Mouse (Mus musculus) limb, embryonic 11.5 days (tissue): ENCODE results near the gene Rtcb. TPM values are rescaled to one million over a fixed set of nuclear protein-coding genes. Genes with fewer than 3 reads are reported as not detected.

Experiments used
- ATAC-seq: fragments of 200-750 bp; cut with Nextera tagmentation; 2 replicates; pipeline ENCODE4 v1.8.0; 2017; ENCODE audit warnings: low read depth; ENCODE audit not compliant: insufficient number of reproducible peaks, low FRiP score, low TSS enrichment
- DNase-seq: peaks from one replicate; pipeline ENCODE4 v3.0.0-alpha.2; 2015; ENCODE audit warnings: low spot score
- H3K27ac ChIP-seq: fragments of 300-500 bp; sonication (generic); replicated peaks from 2 replicates; pipeline ENCODE4 v1.5.1; 2014; ENCODE audit warnings: low read depth, mild to moderate bottlenecking, low read length
- H3K27me3 ChIP-seq: fragments of 300-500 bp; sonication (generic); 2 replicates; pipeline ENCODE4 v1.6.1; 2014; ENCODE audit warnings: mild to moderate bottlenecking, low read length, mixed read lengths; ENCODE audit not compliant: control insufficient read depth, insufficient read depth
- H3K36me3 ChIP-seq: fragments of 300-500 bp; sonication (generic); 2 replicates; pipeline ENCODE4 v1.6.1; 2014; ENCODE audit warnings: mild to moderate bottlenecking, low read length, moderate library complexity, mixed read lengths; ENCODE audit not compliant: control insufficient read depth, insufficient read depth
- H3K4me1 ChIP-seq: fragments of 300-500 bp; sonication (generic); 2 replicates; pipeline ENCODE4 v1.6.1; 2014; ENCODE audit warnings: low read length, mixed read lengths; ENCODE audit not compliant: control insufficient read depth, insufficient read depth
- H3K4me2 ChIP-seq: fragments of 300-500 bp; sonication (generic); 2 replicates; pipeline ENCODE4 v1.6.1; 2014; ENCODE audit warnings: low read depth, mild to moderate bottlenecking, moderate library complexity; ENCODE audit not compliant: severe bottlenecking
- H3K4me3 ChIP-seq: fragments of 300-500 bp; sonication (generic); 2 replicates; pipeline ENCODE4 v1.5.1; 2014; ENCODE audit warnings: low read depth, low read length
- H3K9ac ChIP-seq: fragments of 300-500 bp; sonication (generic); 2 replicates; pipeline ENCODE4 v1.6.1; 2014; ENCODE audit warnings: mild to moderate bottlenecking, low read length
- H3K9me3 ChIP-seq: fragments of 300-500 bp; sonication (generic); 2 replicates; pipeline ENCODE4 v1.6.1; 2016; ENCODE audit warnings: low read length; ENCODE audit not compliant: control insufficient read depth
- WGBS: fragments of 180-500 bp; shearing (Covaris S2); extraction: QIAGEN DNeasy Blood & Tissue Kit; methylation state at CpG from one replicate; pipeline ENCODE4 v1.1.7; 2014; 5-methylcytosine and 5-hydroxymethylcytosine counted together
- polyA plus RNA-seq: library from polyadenylated mRNA; unstranded; fragments of >200 nt; fragmentation: Nextera tagmentation; extraction: Ambion mirVana; gene quantifications from 2 replicates; pipeline ENCODE4 v1.2.1, GENCODE M21; 2014

Rtcb gene
- polyA plus RNA-seq, 1 experiment from 2014 or later, result 215 TPM

- Histone ChIP-seq H3K4me2 (no peak overlapping the region), H3K4me3 (no peak overlapping the region), H3K9ac (no peak overlapping the region), H3K9me3 (no peaks in the 10 kb centered on the region), H3K27me3 (no peaks in the 10 kb centered on the region), H3K4me1 (no peaks in the 10 kb centered on the region), H3K36me3 (no peaks in the 10 kb centered on the region), H3K27ac (no peak overlapping the region)
- DNase-seq, result no peak
- 90% methylated on average over 9 of the region's 9 CpGs for WGBS
- ATAC-seq, result no peak
Observed at GRCm38 (mm10) chr10:85971826-85972225, 14.2 kb upstream of the Rtcb start.

GRCm38 (mm10) chr10:85969894-85970620, 12.4 kb upstream of the Rtcb start:
- H3K4me1 ChIP-seq, result no peaks in the 10 kb centered on the region
- WGBS, result 35% methylated on average over 8 of the region's 8 CpGs
- no peaks in the 10 kb centered on the region for H3K36me3 ChIP-seq
- ATAC-seq, result no peak
- H3K9ac ChIP-seq, result no peak overlapping the region
- H3K9me3 ChIP-seq, result no peaks in the 10 kb centered on the region
- no peaks in the 10 kb centered on the region for H3K27me3 ChIP-seq
- H3K4me3 ChIP-seq, result no peak overlapping the region
- no peak for DNase-seq
- no peak overlapping the region for H3K27ac ChIP-seq
- H3K4me2 ChIP-seq, result no peak overlapping the region

- H3K4me1 ChIP-seq, result no peaks in the 10 kb centered on the region
- 47% methylated on average over 2 of the region's 2 CpGs for WGBS
- no peak overlapping the region for H3K27ac ChIP-seq
- no peaks in the 10 kb centered on the region for H3K36me3 ChIP-seq
- H3K4me3 ChIP-seq, result no peak overlapping the region
- ATAC-seq, result no peak
- no peak overlapping the region for H3K9ac ChIP-seq
- no peak overlapping the region for H3K4me2 ChIP-seq
- no peaks in the 10 kb centered on the region for H3K27me3 ChIP-seq
- no peaks in the 10 kb centered on the region for H3K9me3 ChIP-seq
- DNase-seq, result no peak
Observed at GRCm38 (mm10) chr10:85968731-85969130, 11.1 kb upstream of the Rtcb start.

- Histone ChIP-seq H3K9me3 (no peaks in the 10 kb centered on the region), H3K36me3 (no peaks in the 10 kb centered on the region), H3K4me3 (no peak overlapping the region), H3K27me3 (no peaks in the 10 kb centered on the region), H3K27ac (no peak overlapping the region), H3K4me2 (no peak overlapping the region), H3K4me1 (no peaks in the 10 kb centered on the region), H3K9ac (no peak overlapping the region)
- WGBS, result 14% methylated on average over 7 of the region's 7 CpGs
- peak; percentile 93 for DNase-seq
- no peak; the same call in 1 of the 2 replicates for ATAC-seq
Observed at GRCm38 (mm10) chr10:85968157-85968634, 10.6 kb upstream of the Rtcb start.

GRCm38 (mm10) chr10:85967411-85968156, 10.0 kb upstream of the Rtcb start:
- no peak for ATAC-seq
- 68% methylated on average over 17 of the region's 17 CpGs for WGBS
- Histone ChIP-seq H3K4me3 (no peak overlapping the region), H3K9ac (no peak overlapping the region), H3K36me3 (no peaks in the 10 kb centered on the region), H3K27ac (no peak overlapping the region), H3K4me2 (no peak overlapping the region), H3K27me3 (no peaks in the 10 kb centered on the region), H3K9me3 (no peaks in the 10 kb centered on the region), H3K4me1 (no peaks in the 10 kb centered on the region)
- no peak for DNase-seq

- H3K9me3 ChIP-seq, result no peaks in the 10 kb centered on the region
- no peak overlapping the region for H3K4me2 ChIP-seq
- no peak overlapping the region for H3K27ac ChIP-seq
- no peaks in the 10 kb centered on the region for H3K36me3 ChIP-seq
- ATAC-seq (no peak), DNase-seq (no peak)
- no peak overlapping the region for H3K9ac ChIP-seq
- 65% methylated on average over 2 of the region's 2 CpGs for WGBS
- H3K4me3 ChIP-seq, result no peak overlapping the region
- H3K27me3 ChIP-seq, result no peaks in the 10 kb centered on the region
- no peaks in the 10 kb centered on the region for H3K4me1 ChIP-seq
Observed at GRCm38 (mm10) chr10:85966476-85966875, 8.9 kb upstream of the Rtcb start.

- Histone ChIP-seq H3K27ac (no peak overlapping the region), H3K9me3 (no peaks in the 10 kb centered on the region), H3K36me3 (no peaks in the 10 kb centered on the region), H3K27me3 (no peaks in the 10 kb centered on the region), H3K9ac (no peak overlapping the region), H3K4me1 (no peaks in the 10 kb centered on the region), H3K4me3 (no peak overlapping the region), H3K4me2 (no peak overlapping the region)
- WGBS, result 88% methylated on average over 7 of the region's 7 CpGs
- no peak for ATAC-seq
- DNase-seq, result no peak
Observed at GRCm38 (mm10) chr10:85964316-85964715, 6.7 kb upstream of the Rtcb start.

- no peaks in the 10 kb centered on the region for H3K36me3 ChIP-seq
- H3K4me1 ChIP-seq, result no peaks in the 10 kb centered on the region
- no peaks in the 10 kb centered on the region for H3K9me3 ChIP-seq
- H3K27me3 ChIP-seq, result no peaks in the 10 kb centered on the region
- H3K4me3 ChIP-seq, result no peak overlapping the region
- no peak for ATAC-seq
- DNase-seq, result no peak
- no peak overlapping the region for H3K9ac ChIP-seq
- 74% methylated on average over 9 of the region's 9 CpGs for WGBS
- H3K4me2 ChIP-seq, result no peak overlapping the region
- H3K27ac ChIP-seq, result no peak overlapping the region
Observed at GRCm38 (mm10) chr10:85962897-85963296, 5.3 kb upstream of the Rtcb start.
